Mouse (Mus musculus): Measurements from ENCODE around the gene Ppfia1. TPM values are rescaled to one million over a fixed set of nuclear protein-coding genes. Genes with fewer than 3 reads are reported as not detected.

Ppfia1 gene
- polyA plus RNA-seq, 1 experiment from 2014 or later = 38.6 TPM

- no peaks in the 10 kb centered on the region for H3K9me3 ChIP-seq (ENCODE audit: control insufficient read depth, low read length)
- no peaks in the 10 kb centered on the region for H3K4me1 ChIP-seq (ENCODE audit: control insufficient read depth, insufficient read depth, low read length)
- no peak overlapping the region for H3K4me2 ChIP-seq (ENCODE audit: low read depth, low read length)
- DNase-seq (ENCODE audit: low spot score) (no peak), ATAC-seq (ENCODE audit: low read depth) (no peak)
- H3K27ac ChIP-seq (replicated peaks; ENCODE audit: low read depth, low read length) = no peak overlapping the region
- no peak overlapping the region for H3K4me3 ChIP-seq (ENCODE audit: low read depth, low read length)
- H3K36me3 ChIP-seq (ENCODE audit: control insufficient read depth, insufficient read depth, low read length) = peaks cover 89% of the 10 kb centered on the region
- no peak overlapping the region for H3K9ac ChIP-seq (ENCODE audit: low read depth, low read length)
- H3K27me3 ChIP-seq (replicated peaks; ENCODE audit: control insufficient read depth, insufficient read depth, low read length) = no peaks in the 10 kb centered on the region
Observed at GRCm38 (mm10) chr7:144480314-144480713, 73.2 kb downstream of the Ppfia1 start.

GRCm38 (mm10) chr7:144479569-144479968 lies 74.0 kb downstream of the Ppfia1 start:
- ATAC-seq (ENCODE audit: low read depth) (no peak), DNase-seq (ENCODE audit: low spot score) (no peak)
- no peak overlapping the region for H3K27ac ChIP-seq (replicated peaks; ENCODE audit: low read depth, low read length)
- no peaks in the 10 kb centered on the region for H3K4me1 ChIP-seq (ENCODE audit: control insufficient read depth, insufficient read depth, low read length)
- no peak overlapping the region for H3K9ac ChIP-seq (ENCODE audit: low read depth, low read length)
- H3K27me3 ChIP-seq (replicated peaks; ENCODE audit: control insufficient read depth, insufficient read depth, low read length) = no peaks in the 10 kb centered on the region
- H3K36me3 ChIP-seq (ENCODE audit: control insufficient read depth, insufficient read depth, low read length) = peaks cover 83% of the 10 kb centered on the region
- no peak overlapping the region for H3K4me2 ChIP-seq (ENCODE audit: low read depth, low read length)
- no peak overlapping the region for H3K4me3 ChIP-seq (ENCODE audit: low read depth, low read length)
- H3K9me3 ChIP-seq (ENCODE audit: control insufficient read depth, low read length) = no peaks in the 10 kb centered on the region
- 83% methylated on average over 1 of the region's 1 CpGs for WGBS

GRCm38 (mm10) chr7:144475741-144476140 lies 77.8 kb downstream of the Ppfia1 start:
- no peak for DNase-seq (ENCODE audit: low spot score)
- ATAC-seq (ENCODE audit: low read depth) = no peak
- Histone ChIP-seq H3K4me1 (ENCODE audit: control insufficient read depth, insufficient read depth, low read length) (no peaks in the 10 kb centered on the region), H3K4me2 (ENCODE audit: low read depth, low read length) (no peak overlapping the region), H3K27me3 (replicated peaks; ENCODE audit: control insufficient read depth, insufficient read depth, low read length) (no peaks in the 10 kb centered on the region), H3K27ac (replicated peaks; ENCODE audit: low read depth, low read length) (no peak overlapping the region), H3K9ac (ENCODE audit: low read depth, low read length) (no peak overlapping the region), H3K36me3 (ENCODE audit: control insufficient read depth, insufficient read depth, low read length) (peaks cover 45% of the 10 kb centered on the region), H3K9me3 (ENCODE audit: control insufficient read depth, low read length) (no peaks in the 10 kb centered on the region), H3K4me3 (ENCODE audit: low read depth, low read length) (no peak overlapping the region)
- WGBS = 82% methylated on average over 3 of the region's 3 CpGs

GRCm38 (mm10) chr7:144473486-144473885 lies 80.0 kb downstream of the Ppfia1 start:
- Histone ChIP-seq H3K4me2 (ENCODE audit: low read depth, low read length) (no peak overlapping the region), H3K4me1 (ENCODE audit: control insufficient read depth, insufficient read depth, low read length) (peaks cover 9% of the 10 kb centered on the region), H3K9me3 (ENCODE audit: control insufficient read depth, low read length) (no peaks in the 10 kb centered on the region), H3K4me3 (ENCODE audit: low read depth, low read length) (no peak overlapping the region), H3K9ac (ENCODE audit: low read depth, low read length) (no peak overlapping the region), H3K27me3 (replicated peaks; ENCODE audit: control insufficient read depth, insufficient read depth, low read length) (no peaks in the 10 kb centered on the region), H3K36me3 (ENCODE audit: control insufficient read depth, insufficient read depth, low read length) (peaks cover 24% of the 10 kb centered on the region), H3K27ac (replicated peaks; ENCODE audit: low read depth, low read length) (no peak overlapping the region)
- ATAC-seq (ENCODE audit: low read depth) = no peak
- no peak for DNase-seq (ENCODE audit: low spot score)
- WGBS = 57% methylated on average over 4 of the region's 4 CpGs

GRCm38 (mm10) chr7:144471103-144471502 lies 82.4 kb downstream of the Ppfia1 start:
- 77% methylated on average over 2 of the region's 2 CpGs for WGBS
- DNase-seq (ENCODE audit: low spot score) (no peak), ATAC-seq (ENCODE audit: low read depth) (no peak)
- H3K9ac ChIP-seq (ENCODE audit: low read depth, low read length) = peak overlapping the region; percentile 94
- H3K36me3 ChIP-seq (ENCODE audit: control insufficient read depth, insufficient read depth, low read length) = peaks cover 8% of the 10 kb centered on the region; the same call in 1 of the 2 replicates
- H3K4me1 ChIP-seq (ENCODE audit: control insufficient read depth, insufficient read depth, low read length) = peaks cover 9% of the 10 kb centered on the region
- peak overlapping the region; percentile 72 for H3K4me2 ChIP-seq (ENCODE audit: low read depth, low read length)
- H3K27ac ChIP-seq (replicated peaks; ENCODE audit: low read depth, low read length) = peak overlapping the region; percentile 84
- H3K9me3 ChIP-seq (ENCODE audit: control insufficient read depth, low read length) = no peaks in the 10 kb centered on the region
- H3K4me3 ChIP-seq (ENCODE audit: low read depth, low read length) = peak overlapping the region; percentile 89
- no peaks in the 10 kb centered on the region for H3K27me3 ChIP-seq (replicated peaks; ENCODE audit: control insufficient read depth, insufficient read depth, low read length)

GRCm38 (mm10) chr7:144470545-144471059 lies 82.9 kb downstream of the Ppfia1 start, which contains the start of gene Cttn:
Gene Cttn (minus strand): TSS chr7:144471009.
- Histone ChIP-seq H3K27me3 (replicated peaks; ENCODE audit: control insufficient read depth, insufficient read depth, low read length) (no peaks in the 10 kb centered on the region), H3K4me1 (ENCODE audit: control insufficient read depth, insufficient read depth, low read length) (peaks cover 9% of the 10 kb centered on the region), H3K9ac (ENCODE audit: low read depth, low read length) (peak within 1 kb of the TSS; percentile 94), H3K4me3 (ENCODE audit: low read depth, low read length) (peak within 1 kb of the TSS; percentile 89), H3K4me2 (ENCODE audit: low read depth, low read length) (peak within 1 kb of the TSS; percentile 72), H3K9me3 (ENCODE audit: control insufficient read depth, low read length) (no peaks in the 10 kb centered on the region), H3K27ac (replicated peaks; ENCODE audit: low read depth, low read length) (peak within 1 kb of the TSS; percentile 84), H3K36me3 (ENCODE audit: control insufficient read depth, insufficient read depth, low read length) (peaks cover 6% of the 10 kb centered on the region)
- ATAC-seq (ENCODE audit: low read depth) (peak; percentile 96), DNase-seq (ENCODE audit: low spot score) (peak; percentile 94)
- WGBS = 2% methylated on average over 23 of the region's 30 CpGs

- WGBS = 2% methylated on average over 31 of the region's 31 CpGs
- H3K27me3 ChIP-seq (replicated peaks; ENCODE audit: control insufficient read depth, insufficient read depth, low read length) = no peaks in the 10 kb centered on the region
- ATAC-seq (ENCODE audit: low read depth) (0 out of 2 replicates have a peak, but pooled peaks have one; percentile 10), DNase-seq (ENCODE audit: low spot score) (peak; percentile 12)
- peak overlapping the region; percentile 89 for H3K4me3 ChIP-seq (ENCODE audit: low read depth, low read length)
- H3K4me2 ChIP-seq (ENCODE audit: low read depth, low read length) = peak overlapping the region; percentile 72
- H3K9me3 ChIP-seq (ENCODE audit: control insufficient read depth, low read length) = no peaks in the 10 kb centered on the region
- peaks cover 9% of the 10 kb centered on the region for H3K36me3 ChIP-seq (ENCODE audit: control insufficient read depth, insufficient read depth, low read length)
- peak overlapping the region; percentile 94 for H3K9ac ChIP-seq (ENCODE audit: low read depth, low read length)
- H3K27ac ChIP-seq (replicated peaks; ENCODE audit: low read depth, low read length) = peak overlapping the region; percentile 84
- peaks cover 9% of the 10 kb centered on the region for H3K4me1 ChIP-seq (ENCODE audit: control insufficient read depth, insufficient read depth, low read length)
Observed at GRCm38 (mm10) chr7:144469908-144470544, 83.5 kb downstream of the Ppfia1 start.

GRCm38 (mm10) chr7:144469181-144469641 lies 84.3 kb downstream of the Ppfia1 start:
- Histone ChIP-seq H3K27ac (replicated peaks; ENCODE audit: low read depth, low read length) (peak overlapping the region; percentile 84; the same call in 1 of the 2 replicates), H3K4me2 (ENCODE audit: low read depth, low read length) (peak overlapping the region; percentile 72), H3K9me3 (ENCODE audit: control insufficient read depth, low read length) (no peaks in the 10 kb centered on the region), H3K27me3 (replicated peaks; ENCODE audit: control insufficient read depth, insufficient read depth, low read length) (no peaks in the 10 kb centered on the region), H3K4me3 (ENCODE audit: low read depth, low read length) (peak overlapping the region; percentile 89), H3K4me1 (ENCODE audit: control insufficient read depth, insufficient read depth, low read length) (peaks cover 9% of the 10 kb centered on the region), H3K9ac (ENCODE audit: low read depth, low read length) (peak overlapping the region; percentile 94), H3K36me3 (ENCODE audit: control insufficient read depth, insufficient read depth, low read length) (peaks cover 17% of the 10 kb centered on the region)
- WGBS = 21% methylated on average over 4 of the region's 4 CpGs
- DNase-seq (ENCODE audit: low spot score) (peak; percentile 33), ATAC-seq (ENCODE audit: low read depth) (no peak)

Measured in embryonic facial prominence, embryonic 14.5 days (tissue).